Mouse (Mus musculus): ENCODE measurements around the gene Ext2.

The Ext2 gene

GRCm38 (mm10) chr2:93739044-93739569 is 83.3 kb downstream of the Ext2 start:
- DNase-seq (ENCODE audit: low read depth, low spot score), result no peak

- no peak for DNase-seq (ENCODE audit: low read depth, low spot score)
Measured at GRCm38 (mm10) chr2:93737146-93737545, 85.2 kb downstream of the Ext2 start.

GRCm38 (mm10) chr2:93732658-93733057 is 89.7 kb downstream of the Ext2 start:
- DNase-seq (ENCODE audit: low read depth, low spot score), result no peak

GRCm38 (mm10) chr2:93729585-93729984 is 92.8 kb downstream of the Ext2 start:
- DNase-seq (ENCODE audit: low read depth, low spot score), result no peak

- no peak for DNase-seq (ENCODE audit: low read depth, low spot score)
Measured at GRCm38 (mm10) chr2:93723138-93723744, 99.1 kb downstream of the Ext2 start.

- no peak for DNase-seq (ENCODE audit: low read depth, low spot score)
Measured at GRCm38 (mm10) chr2:93720956-93721355, 101.4 kb downstream of the Ext2 start.

- DNase-seq (ENCODE audit: low read depth, low spot score), result no peak
Measured at GRCm38 (mm10) chr2:93719792-93720675, 102.3 kb downstream of the Ext2 start.

- DNase-seq (ENCODE audit: low read depth, low spot score), result no peak
Measured at GRCm38 (mm10) chr2:93713267-93713666, 109.1 kb downstream of the Ext2 start.

- DNase-seq (ENCODE audit: low read depth, low spot score), result no peak
Measured at GRCm38 (mm10) chr2:93711460-93711859, 110.9 kb downstream of the Ext2 start.

GRCm38 (mm10) chr2:93709696-93710095 is 112.7 kb downstream of the Ext2 start:
- no peak for DNase-seq (ENCODE audit: low read depth, low spot score)

GRCm38 (mm10) chr2:93709241-93709640 is 113.1 kb downstream of the Ext2 start:
- DNase-seq (ENCODE audit: low read depth, low spot score), result no peak

GRCm38 (mm10) chr2:93706825-93707224 is 115.5 kb downstream of the Ext2 start:
- no peak for DNase-seq (ENCODE audit: low read depth, low spot score)

GRCm38 (mm10) chr2:93706407-93706806 is 116.0 kb downstream of the Ext2 start:
- DNase-seq (ENCODE audit: low read depth, low spot score), result no peak

- DNase-seq (ENCODE audit: low read depth, low spot score), result no peak
Measured at GRCm38 (mm10) chr2:93704195-93704594, 118.2 kb downstream of the Ext2 start.

- DNase-seq (ENCODE audit: low read depth, low spot score), result no peak
Measured at GRCm38 (mm10) chr2:93702936-93703926, 119.1 kb downstream of the Ext2 start.

GRCm38 (mm10) chr2:93699346-93699745 is 123.0 kb downstream of the Ext2 start:
- DNase-seq (ENCODE audit: low read depth, low spot score), result no peak

GRCm38 (mm10) chr2:93696181-93696641 is 126.2 kb downstream of the Ext2 start:
- DNase-seq (ENCODE audit: low read depth, low spot score), result no peak

GRCm38 (mm10) chr2:93693101-93693500 is 129.3 kb downstream of the Ext2 start:
- no peak for DNase-seq (ENCODE audit: low read depth, low spot score)

- no peak for DNase-seq (ENCODE audit: low read depth, low spot score)
Measured at GRCm38 (mm10) chr2:93690064-93690930, 132.1 kb downstream of the Ext2 start.

- DNase-seq (ENCODE audit: low read depth, low spot score), result no peak
Measured at GRCm38 (mm10) chr2:93683674-93684073, 138.7 kb downstream of the Ext2 start.
